Comparison of ENCODE assay signal across 13 mouse cellular contexts in the genomic region with DNA sequence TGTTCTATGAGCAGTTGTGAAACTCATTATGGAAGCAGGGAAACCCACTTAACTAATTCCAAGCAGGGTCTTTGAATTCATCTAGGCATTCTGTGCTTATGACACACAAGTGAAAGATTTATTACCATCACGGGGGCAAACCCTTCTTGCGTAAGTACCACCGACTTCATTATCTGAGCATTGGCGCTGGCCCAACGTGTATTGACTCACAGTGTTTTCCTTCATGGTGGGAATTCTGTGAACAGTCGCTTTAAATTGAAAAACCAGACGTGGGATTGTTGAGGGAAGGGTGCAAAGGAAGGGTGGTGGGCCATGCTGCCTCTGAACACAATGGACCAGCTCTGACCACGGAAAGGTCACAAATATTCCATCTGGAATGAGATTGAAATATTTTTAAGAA. TPM values are rescaled to one million over a fixed set of nuclear protein-coding genes. Genes with fewer than 3 reads are reported as not detected.
DNase-seq lines count a peak whose midpoint lies in the region; ATAC-seq lines count a peak whose summit lies in the region.
"Had no signal": no experiment of that assay in that cellular context is flagged by ENCODE, and none has a peak within 500 bp of the region (broad histone marks: within the 10 kb centered on the region; RNA-seq: fewer than 3 reads in every experiment).

No protein-coding gene starts in this region.

- H3K4me3 ChIP-seq in midbrain, embryonic 11.5 days (ENCODE audit: low read depth, low read length), result no peak overlapping the region
- no peak overlapping the region for H3K4me3 ChIP-seq in midbrain, embryonic 16.5 days (ENCODE audit: low read depth, low read length)
- H3K4me3 ChIP-seq: heart, embryonic 13.5 days; limb, embryonic 12.5 days had no signal

- H3K4me1 ChIP-seq in midbrain, embryonic 11.5 days (ENCODE audit: control insufficient read depth, insufficient read depth, low read length), result no peaks in the 10 kb centered on the region; the same call in 1 of the 2 replicates
- H3K4me1 ChIP-seq in midbrain, embryonic 16.5 days (ENCODE audit: control insufficient read depth, insufficient read depth, low read length), result no peaks in the 10 kb centered on the region
- H3K4me1 ChIP-seq: heart, embryonic 13.5 days had no signal

- no peak overlapping the region for H3K9ac ChIP-seq in midbrain, embryonic 11.5 days (ENCODE audit: low read length)
- no peak overlapping the region for H3K9ac ChIP-seq in midbrain, embryonic 16.5 days (ENCODE audit: low read depth, low read length)
- H3K9ac ChIP-seq: heart, embryonic 13.5 days; limb, embryonic 12.5 days had no signal

- ATAC-seq in midbrain, embryonic 11.5 days (ENCODE audit: low FRiP score), result no peak
- no peak for ATAC-seq in midbrain, embryonic 16.5 days
- ATAC-seq: intestine, embryonic 16.5 days had no signal

- DNase-seq in embryo, embryonic 10 days (ENCODE audit: low spot score), result peak; percentile 52
- DNase-seq in embryo, embryonic 9.5 days (ENCODE audit: extremely low spot score), result no peak
- DNase-seq in midbrain, embryonic 11.5 days (ENCODE audit: low spot score, missing footprints), result peak; percentile 73
- peak; percentile 42 for DNase-seq in embryo, embryonic 11 days
- DNase-seq in lung, postnatal 36 days, result peak; percentile 50
- no peak for DNase-seq in retina, postnatal 1 day
- DNase-seq in cerebellum, postnatal 36 days, result no peak
- DNase-seq: thymus, adult 2 months had no signal

- H3K36me3 ChIP-seq in midbrain, embryonic 11.5 days (ENCODE audit: control insufficient read depth, insufficient read depth, low read length), result no peaks in the 10 kb centered on the region
- no peaks in the 10 kb centered on the region for H3K36me3 ChIP-seq in midbrain, embryonic 16.5 days (ENCODE audit: control insufficient read depth, insufficient read depth, low read length)
- H3K36me3 ChIP-seq: heart, embryonic 13.5 days; limb, embryonic 12.5 days had no signal

- H3K27ac ChIP-seq in midbrain, embryonic 11.5 days (ENCODE audit: low read depth, low read length), result no peak overlapping the region
- no peak overlapping the region for H3K27ac ChIP-seq in midbrain, embryonic 16.5 days (ENCODE audit: low read length)
- H3K27ac ChIP-seq: heart, embryonic 13.5 days; limb, embryonic 12.5 days; macrophage had no signal

- 75% methylated on average over 8 of the region's 8 CpGs for WGBS in midbrain, embryonic 11.5 days
- WGBS in midbrain, embryonic 16.5 days, result 62% methylated on average over 8 of the region's 8 CpGs

- no peaks in the 10 kb centered on the region for H3K9me3 ChIP-seq in midbrain, embryonic 11.5 days (ENCODE audit: control insufficient read depth, low read length)
- H3K9me3 ChIP-seq in midbrain, embryonic 16.5 days (replicated peaks; ENCODE audit: control insufficient read depth, low read length, poor library complexity, severe bottlenecking), result no peaks in the 10 kb centered on the region
- H3K9me3 ChIP-seq: heart, embryonic 13.5 days; limb, embryonic 12.5 days had no signal

- no peak overlapping the region for H3K4me2 ChIP-seq in midbrain, embryonic 11.5 days
- no peak overlapping the region for H3K4me2 ChIP-seq in midbrain, embryonic 16.5 days (ENCODE audit: low read length)
- H3K4me2 ChIP-seq: heart, embryonic 13.5 days; limb, embryonic 12.5 days had no signal

- H3K27me3 ChIP-seq in midbrain, embryonic 11.5 days (ENCODE audit: control insufficient read depth, insufficient read depth, low read length), result no peaks in the 10 kb centered on the region
- no peaks in the 10 kb centered on the region for H3K27me3 ChIP-seq in midbrain, embryonic 16.5 days (ENCODE audit: control insufficient read depth, insufficient read depth, low read depth, low read length)

RNA-seq across cellular contexts. Expression of gene Hoxa1, which starts 55.9 kb away (rescaled TPM):
- polyA plus RNA-seq in midbrain, embryonic 11.5 days (2014; fragmentation: Nextera tagmentation; extraction: Ambion mirVana), result 0.53 and 0.63 TPM in 2 replicates
- polyA plus RNA-seq in midbrain, embryonic 16.5 days (2015; fragmentation: Nextera tagmentation; extraction: Ambion mirVana), result 0.20 TPM in 1 of 2 replicates, not detected in the other

Comparison
In these comparisons a context has a peak if more than half of its experiments do, and no peak if none do; other contexts are left out.
1. DNase-seq: peak in embryo, embryonic 10 days (single experiment), midbrain, embryonic 11.5 days (single experiment), embryo, embryonic 11 days (single experiment) and lung, postnatal 36 days (single experiment); none in embryo, embryonic 9.5 days (single experiment), retina, postnatal 1 day (single experiment) and cerebellum, postnatal 36 days (0 of 2).